20 mouse cellular contexts compared by ENCODE assay signal in the genomic region with DNA sequence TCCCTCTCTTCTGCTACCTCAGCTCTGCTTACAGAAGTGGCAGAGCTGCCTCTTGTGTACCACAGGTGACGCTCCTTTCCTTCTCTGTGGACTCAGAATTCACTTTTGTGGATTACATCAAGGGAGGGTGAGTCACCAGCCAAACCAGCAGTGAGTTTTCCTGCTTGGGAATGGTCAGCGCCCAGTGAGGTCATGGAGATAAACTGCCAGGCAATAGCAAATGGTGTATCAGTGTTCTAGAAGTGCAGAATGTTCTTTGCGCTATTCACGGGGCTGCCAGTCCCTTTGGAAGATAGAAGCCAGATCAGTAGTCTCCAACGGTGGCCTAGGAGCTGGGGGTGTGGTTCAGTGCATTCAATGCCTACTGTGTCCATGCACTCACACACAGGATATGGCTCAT. TPM values are rescaled to one million over a fixed set of nuclear protein-coding genes. Genes with fewer than 3 reads are reported as not detected.
DNase-seq lines count a peak whose midpoint lies in the region; ATAC-seq and TF ChIP-seq lines count a peak whose summit lies in the region.
"Had no signal": no experiment of that assay in that cellular context is flagged by ENCODE, and none has a peak within 500 bp of the region (broad histone marks: within the 10 kb centered on the region; RNA-seq: fewer than 3 reads in every experiment).

No protein-coding gene starts in this region.

- no peak overlapping the region for H3K27ac ChIP-seq in heart, embryonic 12.5 days (ENCODE audit: poor library complexity, severe bottlenecking)
- no peak overlapping the region for H3K27ac ChIP-seq in stomach, postnatal 0 days (replicated peaks)
- H3K27ac ChIP-seq: embryonic facial prominence, embryonic 10.5 days; forebrain, embryonic 13.5 days; heart, embryonic 10.5 days; hindbrain, embryonic 13.5 days; hindbrain, postnatal 0 days had no signal

- H3K9me3 ChIP-seq in heart, embryonic 12.5 days (replicated peaks) = no peaks in the 10 kb centered on the region
- H3K9me3 ChIP-seq in stomach, postnatal 0 days (ENCODE audit: control insufficient read depth, low read length) = no peaks in the 10 kb centered on the region
- H3K9me3 ChIP-seq: embryonic facial prominence, embryonic 10.5 days; forebrain, embryonic 13.5 days; heart, embryonic 10.5 days; hindbrain, embryonic 13.5 days had no signal

- TF ChIP-seq CTCF in stomach, postnatal 0 days (IDR thresholded peaks at IDR 0.05; ENCODE audit: low read depth) = no peak

- no peaks in the 10 kb centered on the region for H3K4me1 ChIP-seq in heart, embryonic 12.5 days (replicated peaks)
- H3K4me1 ChIP-seq in stomach, postnatal 0 days (replicated peaks; ENCODE audit: control insufficient read depth, insufficient read depth) = no peaks in the 10 kb centered on the region
- H3K4me1 ChIP-seq: embryonic facial prominence, embryonic 10.5 days; forebrain, embryonic 13.5 days; heart, embryonic 10.5 days; hindbrain, embryonic 13.5 days had no signal

- intact Hi-C loops in left cerebral cortex, postnatal 14 days (cut with DNase I) = no loop called here

- TF ChIP-seq EP300 in stomach, postnatal 0 days (optimal IDR thresholded peaks at IDR 0.05) = no peak

- peak; percentile 47 to 70 for DNase-seq in adrenal gland, adult (ENCODE audit: inconsistent age in 2 of 2, low spot score in 1 of 2)
- no peak for DNase-seq in adrenal gland, postnatal 25 days
- DNase-seq in heart, adult 18-20 months = peak; percentile 17 to 51
- DNase-seq in 416B (ENCODE audit: low read depth) = peak; percentile 34
- DNase-seq in stomach, postnatal 0 days (ENCODE audit: low spot score) = peak; percentile 42
- no peak for DNase-seq in left cerebral cortex, postnatal 14 days (ENCODE audit: low spot score in 2 of 2)
- DNase-seq: adrenal gland, postnatal 10 days; cerebellum, adult 18-20 months; cerebellum, adult 9-11 months; cerebellum, postnatal 36 days; forebrain, postnatal 0 days; gastrocnemius, postnatal 14 days; kidney, adult 11 months had no signal

- ATAC-seq in heart, embryonic 12.5 days (ENCODE audit: insufficient number of reproducible peaks, low FRiP score) = no peak
- ATAC-seq in stomach, postnatal 0 days (ENCODE audit: low FRiP score, low TSS enrichment) = peak; percentile 85
- ATAC-seq: forebrain, embryonic 13.5 days; forebrain, postnatal 0 days; hindbrain, postnatal 0 days had no signal

- no peaks in the 10 kb centered on the region for H3K27me3 ChIP-seq in heart, embryonic 12.5 days (replicated peaks)
- no peaks in the 10 kb centered on the region for H3K27me3 ChIP-seq in stomach, postnatal 0 days (ENCODE audit: control insufficient read depth, insufficient read depth, low read length)
- H3K27me3 ChIP-seq: forebrain, embryonic 13.5 days; hindbrain, embryonic 13.5 days had no signal

- no peak overlapping the region for H3K4me3 ChIP-seq in heart, embryonic 12.5 days
- H3K4me3 ChIP-seq in stomach, postnatal 0 days (ENCODE audit: low read depth, low read length) = no peak overlapping the region
- H3K4me3 ChIP-seq: embryonic facial prominence, embryonic 10.5 days; forebrain, embryonic 13.5 days; heart, embryonic 10.5 days; hindbrain, embryonic 13.5 days had no signal

- H3K36me3 ChIP-seq in heart, embryonic 12.5 days = no peaks in the 10 kb centered on the region
- H3K36me3 ChIP-seq in stomach, postnatal 0 days (ENCODE audit: control insufficient read depth, insufficient read depth, low read length) = no peaks in the 10 kb centered on the region
- H3K36me3 ChIP-seq: embryonic facial prominence, embryonic 10.5 days; heart, embryonic 10.5 days; hindbrain, embryonic 13.5 days had no signal

- H3K9ac ChIP-seq in heart, embryonic 12.5 days = no peak overlapping the region
- H3K9ac ChIP-seq in stomach, postnatal 0 days (ENCODE audit: low read length) = no peak overlapping the region
- H3K9ac ChIP-seq: forebrain, embryonic 13.5 days; forebrain, postnatal 0 days; hindbrain, embryonic 13.5 days had no signal

- no peak overlapping the region for H3K4me2 ChIP-seq in heart, embryonic 12.5 days
- no peak overlapping the region for H3K4me2 ChIP-seq in stomach, postnatal 0 days (replicated peaks; ENCODE audit: low read depth)
- H3K4me2 ChIP-seq: forebrain, embryonic 13.5 days; hindbrain, embryonic 13.5 days had no signal

- 44% methylated on average over 5 of the region's 5 CpGs for WGBS in heart, embryonic 12.5 days
- 57% methylated on average over 5 of the region's 5 CpGs for WGBS in stomach, postnatal 0 days

RNA-seq across cellular contexts. Expression of a gene that starts 10.8 kb away (rescaled TPM):
- total RNA-seq in adrenal gland, postnatal 25 days (2021) = 0.85 and 1.4 TPM in 2 replicates
- not detected for total RNA-seq in heart, adult 18-20 months (2021)
- 0.08 and 0.14 TPM in 2 replicates for polyA plus RNA-seq in heart, embryonic 12.5 days (2016; fragmentation: Nextera tagmentation; extraction: Ambion mirVana)
- 0.11 TPM in 1 of 2 replicates, not detected in the other for polyA plus RNA-seq in stomach, postnatal 0 days (2015; fragmentation: Nextera tagmentation; extraction: Ambion mirVana)
- total RNA-seq in left cerebral cortex, postnatal 14 days (2021) = 10 to 100 TPM; 48.3 to 66.5 TPM
- polyA plus RNA-seq: gonadal fat pad, adult 2 months; heart, embryonic 10.5 days had no signal

RNA-seq across cellular contexts. Expression of a gene that starts 14.0 kb away (rescaled TPM):
- 27.8 and 32.9 TPM in 2 replicates for total RNA-seq in adrenal gland, postnatal 25 days (2021)
- 10 to 100 TPM; 12.3 to 12.4 TPM for total RNA-seq in heart, adult 18-20 months (2021)
- 16.2 and 17.0 TPM in 2 replicates for polyA plus RNA-seq in heart, embryonic 12.5 days (2016; fragmentation: Nextera tagmentation; extraction: Ambion mirVana)
- polyA plus RNA-seq in stomach, postnatal 0 days (2015; fragmentation: Nextera tagmentation; extraction: Ambion mirVana) = 6.5 and 6.6 TPM in 2 replicates
- total RNA-seq in left cerebral cortex, postnatal 14 days (2021) = 10 to 100 TPM; 25.7 to 26.9 TPM

RNA-seq across cellular contexts. Expression of a gene that starts 33.8 kb away (rescaled TPM):
- 16.7 and 19.9 TPM in 2 replicates for total RNA-seq in adrenal gland, postnatal 25 days (2021)
- total RNA-seq in heart, adult 18-20 months (2021) = 1 to 10 TPM; 4.5 to 6.9 TPM
- polyA plus RNA-seq in heart, embryonic 12.5 days (2016; fragmentation: Nextera tagmentation; extraction: Ambion mirVana) = 9.0 and 10.6 TPM in 2 replicates
- 6.8 and 7.8 TPM in 2 replicates for polyA plus RNA-seq in stomach, postnatal 0 days (2015; fragmentation: Nextera tagmentation; extraction: Ambion mirVana)
- total RNA-seq in left cerebral cortex, postnatal 14 days (2021) = 1 to 10 TPM; 4.9 to 5.8 TPM

RNA-seq across cellular contexts. Expression of a gene that starts 50.8 kb away (rescaled TPM):
- total RNA-seq in adrenal gland, postnatal 25 days (2021) = 45.3 and 62.0 TPM in 2 replicates
- total RNA-seq in heart, adult 18-20 months (2021) = 10 to 100 TPM; 64.2 to 68.3 TPM
- 110 and 113 TPM in 2 replicates for polyA plus RNA-seq in heart, embryonic 12.5 days (2016; fragmentation: Nextera tagmentation; extraction: Ambion mirVana)
- polyA plus RNA-seq in stomach, postnatal 0 days (2015; fragmentation: Nextera tagmentation; extraction: Ambion mirVana) = 52.7 and 52.9 TPM in 2 replicates
- total RNA-seq in left cerebral cortex, postnatal 14 days (2021) = 100 to 1,000 TPM; 102 to 109 TPM

RNA-seq across cellular contexts. Expression of a gene that starts 55.3 kb away (rescaled TPM):
- total RNA-seq in adrenal gland, postnatal 25 days (2021) = 23.0 and 30.9 TPM in 2 replicates
- 10 to 100 TPM; 12.7 to 17.6 TPM for total RNA-seq in heart, adult 18-20 months (2021)
- 25.1 and 27.7 TPM in 2 replicates for polyA plus RNA-seq in heart, embryonic 12.5 days (2016; fragmentation: Nextera tagmentation; extraction: Ambion mirVana)
- polyA plus RNA-seq in stomach, postnatal 0 days (2015; fragmentation: Nextera tagmentation; extraction: Ambion mirVana) = 20.3 and 20.6 TPM in 2 replicates
- total RNA-seq in left cerebral cortex, postnatal 14 days (2021) = 10 to 100 TPM; 21.3 to 21.6 TPM

Comparison
In these comparisons a context has a peak if more than half of its experiments do, and no peak if none do; other contexts are left out.
1. DNase-seq: peak in adrenal gland, adult (2 of 2), heart, adult 18-20 months (2 of 2), 416B (single experiment) and stomach, postnatal 0 days (single experiment); none in adrenal gland, postnatal 25 days (single experiment) and left cerebral cortex, postnatal 14 days (0 of 2).
2. RNA of a gene that starts 10.8 kb away (total RNA-seq): 48.3 to 66.5 TPM in left cerebral cortex, postnatal 14 days; 0.85 to 1.4 TPM in adrenal gland, postnatal 25 days and not detected in heart, adult 18-20 months; every median in the first group is over 10 times any median in the second.